Mouse (Mus musculus): Measurements from ENCODE around the gene Abhd12.
A peak's percentile ranks its signal among the peaks of the same experiment; 100 is the strongest.
"Not testable (repeated sequence)": the region's sequence is repeated elsewhere in the genome, so short reads cannot be mapped to it uniquely, and the experiment has no call there.

Gene Abhd12

GRCm38 (mm10) chr2:150908881-150909280 lies 4.3 kb upstream of the Abhd12 start:
- DNase-seq, result not testable (repeated sequence)

- DNase-seq, result no peak
These were observed 452 bp upstream of the Abhd12 start, which contains the start of gene Gins1 for GRCm38 (mm10) chr2:150904936-150905450. TSS of gene Gins1 (plus strand) at chr2:150905400.

GRCm38 (mm10) chr2:150902347-150902746 lies 2.2 kb downstream of the Abhd12 start:
- no peak for DNase-seq

- DNase-seq, result no peak
These were observed 4.2 kb downstream of the Abhd12 start for GRCm38 (mm10) chr2:150900341-150900740.

GRCm38 (mm10) chr2:150895691-150896252 lies 8.8 kb downstream of the Abhd12 start:
- DNase-seq, result no peak

- DNase-seq, result no peak
These were observed 9.8 kb downstream of the Abhd12 start for GRCm38 (mm10) chr2:150894617-150895267.

GRCm38 (mm10) chr2:150887370-150887769 lies 17.2 kb downstream of the Abhd12 start:
- DNase-seq, result no peak

- no peak for DNase-seq
These were observed 18.2 kb downstream of the Abhd12 start for GRCm38 (mm10) chr2:150886315-150886714.

- no peak for DNase-seq
These were observed 18.7 kb downstream of the Abhd12 start for GRCm38 (mm10) chr2:150885814-150886213.

GRCm38 (mm10) chr2:150884779-150885110 lies 19.8 kb downstream of the Abhd12 start:
- no peak for DNase-seq

GRCm38 (mm10) chr2:150884075-150884778 lies 20.3 kb downstream of the Abhd12 start:
- DNase-seq, result no peak

GRCm38 (mm10) chr2:150877561-150877960 lies 27.0 kb downstream of the Abhd12 start:
- DNase-seq, result no peak

- no peak for DNase-seq
These were observed 29.3 kb downstream of the Abhd12 start for GRCm38 (mm10) chr2:150875226-150875625.

GRCm38 (mm10) chr2:150874508-150874907 lies 30.0 kb downstream of the Abhd12 start:
- no peak for DNase-seq

- DNase-seq, result peak; percentile 12
These were observed 35.1 kb downstream of the Abhd12 start for GRCm38 (mm10) chr2:150869446-150869845.

- no peak for DNase-seq
These were observed 37.5 kb downstream of the Abhd12 start for GRCm38 (mm10) chr2:150867021-150867420.

- DNase-seq, result no peak
These were observed 43.4 kb downstream of the Abhd12 start for GRCm38 (mm10) chr2:150861128-150861527.

GRCm38 (mm10) chr2:150859709-150860470 lies 44.7 kb downstream of the Abhd12 start:
- DNase-seq, result no peak

- DNase-seq, result no peak
These were observed 45.6 kb downstream of the Abhd12 start for GRCm38 (mm10) chr2:150858724-150859487.

- DNase-seq, result no peak
These were observed 49.4 kb downstream of the Abhd12 start for GRCm38 (mm10) chr2:150855186-150855585.

- no peak for DNase-seq
These were observed 53.3 kb downstream of the Abhd12 start for GRCm38 (mm10) chr2:150851251-150851650.

GRCm38 (mm10) chr2:150847436-150847995 lies 57.0 kb downstream of the Abhd12 start:
- DNase-seq, result no peak
